ENCODE assay signal across 8 mouse cellular contexts in genomic region chr6:87009692-87010328, GRCm38 (mm10). TPM values are rescaled to one million over a fixed set of nuclear protein-coding genes. Genes with fewer than 3 reads are reported as not detected.
DNase-seq lines count a peak whose midpoint lies in the region; ATAC-seq and TF ChIP-seq lines count a peak whose summit lies in the region.

No protein-coding gene starts in this region.

- under 1% methylated on average over 36 of the region's 36 CpGs for WGBS in kidney, embryonic 14.5 days
- 0% methylated on average over 36 of the region's 36 CpGs for WGBS in limb, embryonic 15.5 days

- DNase-seq in A20 (ENCODE audit: low read depth, low spot score): peak; percentile 95
- peak; percentile 93 for DNase-seq in heart, adult 9 months (ENCODE audit: low spot score in 2 of 2)
- peak; percentile 80 to 84 for DNase-seq in monocyte, adult 2 months (ENCODE audit: low read depth in 1 of 2, low spot score in 2 of 2)
- peak; percentile 95 to 96 for DNase-seq in spleen, postnatal 36 days (ENCODE audit: low spot score in 2 of 2)

- H3K9ac ChIP-seq in kidney, embryonic 14.5 days (ENCODE audit: low read depth, low read length): peak overlapping the region; percentile 83
- peak overlapping the region; percentile 93 for H3K9ac ChIP-seq in limb, embryonic 15.5 days

- peak; percentile 97 for ATAC-seq in kidney, embryonic 14.5 days (ENCODE audit: low FRiP score, low TSS enrichment)
- ATAC-seq in limb, embryonic 15.5 days (ENCODE audit: insufficient number of reproducible peaks, low FRiP score, low TSS enrichment, low read depth): peak; percentile 91

- TF ChIP-seq POLR2A in bone marrow macrophage, adult 2 months (IDR thresholded peaks at IDR 0.05; ENCODE audit: borderline replicate concordance, low read depth, low read length): peak; percentile 51; the same call in 1 of the 2 replicates
- peak; percentile 98 for TF ChIP-seq POLR2A in embryonic fibroblast, embryonic 13.5 days (IDR thresholded peaks at IDR 0.05; ENCODE audit: low read depth, low read length)

- no peaks in the 10 kb centered on the region for H3K9me3 ChIP-seq in kidney, embryonic 14.5 days (ENCODE audit: control insufficient read depth, low read length)
- no peaks in the 10 kb centered on the region for H3K9me3 ChIP-seq in limb, embryonic 15.5 days

- H3K4me3 ChIP-seq in bone marrow macrophage, adult 2 months (ENCODE audit: insufficient read depth, low read length): peak overlapping the region; percentile 96
- peak overlapping the region; percentile 94 for H3K4me3 ChIP-seq in embryonic fibroblast, embryonic 13.5 days (ENCODE audit: insufficient read depth, low read length)
- H3K4me3 ChIP-seq in kidney, embryonic 14.5 days (ENCODE audit: low read length): peak overlapping the region; percentile 76
- H3K4me3 ChIP-seq in limb, embryonic 15.5 days: peak overlapping the region; percentile 97

- H3K4me1 ChIP-seq in bone marrow macrophage, adult 2 months (ENCODE audit: control insufficient read depth, insufficient read depth, low read length): peaks cover 11% of the 10 kb centered on the region
- H3K4me1 ChIP-seq in embryonic fibroblast, embryonic 13.5 days (ENCODE audit: control insufficient read depth, insufficient read depth, low read length): peaks cover 10% of the 10 kb centered on the region
- peaks cover 5% of the 10 kb centered on the region for H3K4me1 ChIP-seq in kidney, embryonic 14.5 days (ENCODE audit: control insufficient read depth, insufficient read depth, low read length)
- H3K4me1 ChIP-seq in limb, embryonic 15.5 days: peaks cover 14% of the 10 kb centered on the region

- H3K27ac ChIP-seq in bone marrow macrophage, adult 2 months (ENCODE audit: insufficient read depth, low read depth, low read length): peak overlapping the region; percentile 99
- H3K27ac ChIP-seq in embryonic fibroblast, embryonic 13.5 days (ENCODE audit: insufficient read depth, low read length): peak overlapping the region; percentile 38
- peak overlapping the region; percentile 44; the same call in 1 of the 2 replicates for H3K27ac ChIP-seq in kidney, embryonic 14.5 days (ENCODE audit: low read depth, low read length)
- H3K27ac ChIP-seq in limb, embryonic 15.5 days: peak overlapping the region; percentile 86

- H3K4me2 ChIP-seq in kidney, embryonic 14.5 days (replicated peaks; ENCODE audit: low read depth, low read length): peak overlapping the region; percentile 48
- H3K4me2 ChIP-seq in limb, embryonic 15.5 days: peak overlapping the region; percentile 55

- no peaks in the 10 kb centered on the region for H3K27me3 ChIP-seq in kidney, embryonic 14.5 days (ENCODE audit: control insufficient read depth, insufficient read depth, low read length)
- H3K27me3 ChIP-seq in limb, embryonic 15.5 days: no peaks in the 10 kb centered on the region

- no peak for TF ChIP-seq CTCF in bone marrow macrophage, adult 2 months (IDR thresholded peaks at IDR 0.05; ENCODE audit: low read depth, low read length)
- TF ChIP-seq CTCF in embryonic fibroblast, embryonic 13.5 days (IDR thresholded peaks at IDR 0.05; ENCODE audit: borderline replicate concordance, insufficient read depth, low read length): no peak

- peaks cover 13% of the 10 kb centered on the region; the same call in 1 of the 2 replicates for H3K36me3 ChIP-seq in kidney, embryonic 14.5 days (ENCODE audit: control insufficient read depth, insufficient read depth, low read length)
- peaks cover 17% of the 10 kb centered on the region for H3K36me3 ChIP-seq in limb, embryonic 15.5 days

RNA-seq across cellular contexts. Expression of gene Nfu1, which starts 0.8 kb away (rescaled TPM):
- 69.6 and 75.2 TPM in 2 replicates for polyA plus RNA-seq in bone marrow macrophage, adult 2 months (2012; ENCODE audit: insufficient read depth, insufficient read length, missing spikeins)
- 86.6 and 98.7 TPM in 2 replicates for polyA plus RNA-seq in embryonic fibroblast, embryonic 13.5 days (2011; ENCODE audit: insufficient read length, low read depth, missing spikeins)
- 102 and 119 TPM in 2 replicates for polyA plus RNA-seq in kidney, embryonic 14.5 days (2014; fragmentation: Nextera tagmentation; extraction: Ambion mirVana)
- polyA plus RNA-seq in limb, embryonic 15.5 days (2015; fragmentation: Nextera tagmentation; extraction: Ambion mirVana): 89.8 and 97.2 TPM in 2 replicates

RNA-seq across cellular contexts. Expression of gene Gfpt1, which starts 32.8 kb away (rescaled TPM):
- 14.4 and 14.6 TPM in 2 replicates for polyA plus RNA-seq in bone marrow macrophage, adult 2 months (2012; ENCODE audit: insufficient read depth, insufficient read length, missing spikeins)
- 78.5 and 86.5 TPM in 2 replicates for polyA plus RNA-seq in embryonic fibroblast, embryonic 13.5 days (2011; ENCODE audit: insufficient read length, low read depth, missing spikeins)
- 16.8 and 22.3 TPM in 2 replicates for polyA plus RNA-seq in kidney, embryonic 14.5 days (2014; fragmentation: Nextera tagmentation; extraction: Ambion mirVana)
- polyA plus RNA-seq in limb, embryonic 15.5 days (2015; fragmentation: Nextera tagmentation; extraction: Ambion mirVana): 21.0 and 22.5 TPM in 2 replicates

Comparison
In these comparisons a context has a peak if more than half of its experiments do, and no peak if none do; other contexts are left out.
1. Peak in every context shown above with its lines: DNase-seq, ATAC-seq, H3K4me3 ChIP-seq and H3K27ac ChIP-seq.
2. H3K27ac ChIP-seq: peak in every context shown above with its lines; median percentile 99 in bone marrow macrophage, adult 2 months; 86 in limb, embryonic 15.5 days; 44 in kidney, embryonic 14.5 days; 38 in embryonic fibroblast, embryonic 13.5 days.